Mouse (Mus musculus): Measurements from ENCODE around the gene Dip2b. TPM values are rescaled to one million over a fixed set of nuclear protein-coding genes. Genes with fewer than 3 reads are reported as not detected.

Gene Dip2b
- polyA plus RNA-seq, 1 experiment = 5.4 TPM

DNA sequence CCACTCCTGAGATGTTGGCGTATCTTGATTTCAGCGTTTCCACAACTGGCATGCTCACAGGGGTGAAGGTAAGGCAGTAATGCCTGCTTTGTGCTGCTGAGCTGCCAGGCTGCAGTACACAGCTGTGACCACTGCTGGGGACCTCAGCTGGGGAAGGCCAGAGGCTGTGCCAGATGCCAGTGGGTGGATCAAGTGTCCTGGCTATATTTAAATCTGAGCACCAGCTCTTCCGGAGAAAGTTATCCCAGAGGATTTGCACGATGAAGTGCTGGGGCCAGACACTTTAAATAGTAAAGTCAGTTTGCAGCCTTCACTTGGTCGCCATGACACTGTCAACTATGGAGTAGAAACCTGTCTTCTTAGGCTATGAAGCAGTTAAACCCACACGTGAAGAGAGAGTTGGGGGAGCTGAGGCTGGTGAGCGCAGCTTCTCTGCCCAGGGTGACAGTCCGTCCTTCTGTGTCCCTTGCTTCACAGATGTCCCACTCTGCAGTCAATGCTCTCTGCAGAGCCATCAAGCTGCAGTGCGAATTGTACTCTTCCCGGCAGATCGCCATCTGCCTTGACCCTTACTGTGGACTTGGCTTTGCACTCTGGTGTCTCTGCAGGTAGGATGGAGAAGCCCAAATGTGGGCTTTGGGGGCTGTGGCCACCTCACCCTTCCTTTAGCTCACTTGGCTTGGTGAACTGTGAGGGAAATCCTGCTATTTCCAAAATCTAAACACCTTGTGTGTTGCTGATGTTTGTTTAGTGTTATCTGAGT lies 160.7 kb downstream of the Dip2b start:
- DNase-seq = no peak
- H3K36me3 ChIP-seq (ENCODE audit: control insufficient read depth, insufficient read depth, low read length) = no peaks in the 10 kb centered on the region; the same call in 1 of the 2 replicates

DNA sequence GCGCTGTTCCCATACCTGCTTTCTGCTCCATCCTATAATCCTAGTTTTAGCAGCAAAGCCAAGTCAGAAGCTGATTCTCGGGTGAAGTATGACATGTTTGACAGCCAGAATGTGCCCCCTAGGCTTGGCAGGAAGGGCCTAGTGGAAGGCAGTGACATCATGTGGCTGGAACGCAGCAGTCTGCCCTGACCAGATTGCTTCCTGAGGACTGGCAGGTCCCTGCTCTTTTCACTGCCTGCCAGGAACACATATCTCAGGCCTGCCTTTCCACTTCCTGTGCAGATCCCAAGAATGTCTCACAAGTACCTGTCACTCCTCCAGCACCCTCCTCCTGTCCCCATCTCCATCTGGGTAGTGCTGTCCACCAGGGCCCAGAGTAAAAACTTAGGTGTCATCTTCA lies 161.3 kb downstream of the Dip2b start:
- Histone ChIP-seq H3K27me3 (replicated peaks; ENCODE audit: control insufficient read depth, insufficient read depth, low read length) (no peaks in the 10 kb centered on the region), H3K36me3 (ENCODE audit: control insufficient read depth, insufficient read depth, low read length) (no peaks in the 10 kb centered on the region; the same call in 1 of the 2 replicates), H3K4me3 (ENCODE audit: insufficient read depth, low read depth, low read length) (no peak overlapping the region), H3K27ac (ENCODE audit: insufficient read depth, low read depth, low read length) (no peak overlapping the region), H3K4me1 (ENCODE audit: control insufficient read depth, insufficient read depth, low read length) (peaks cover 1% of the 10 kb centered on the region; the same call in 1 of the 2 replicates)
- no peak for TF ChIP-seq POLR2A (IDR thresholded peaks at IDR 0.05; ENCODE audit: low read depth, low read length)
- no peak for TF ChIP-seq CTCF (conservative IDR thresholded peaks at IDR 0.05; ENCODE audit: insufficient read depth, insufficient read length, low read depth, low read length)
- 64% methylated on average over 3 of the region's 3 CpGs for WGBS
- DNase-seq = peak; percentile 57

More for the DNA sequence above, 160.7 kb downstream of the Dip2b start:
- TF ChIP-seq CTCF (conservative IDR thresholded peaks at IDR 0.05; ENCODE audit: insufficient read depth, insufficient read length, low read depth, low read length) = no peak
- no peak for TF ChIP-seq POLR2A (IDR thresholded peaks at IDR 0.05; ENCODE audit: low read depth, low read length)
- Histone ChIP-seq H3K4me1 (ENCODE audit: control insufficient read depth, insufficient read depth, low read length) (no peaks in the 10 kb centered on the region), H3K27ac (ENCODE audit: insufficient read depth, low read depth, low read length) (no peak overlapping the region), H3K4me3 (ENCODE audit: insufficient read depth, low read depth, low read length) (no peak overlapping the region), H3K27me3 (replicated peaks; ENCODE audit: control insufficient read depth, insufficient read depth, low read length) (no peaks in the 10 kb centered on the region)
- WGBS = 72% methylated on average over 11 of the region's 11 CpGs

DNA sequence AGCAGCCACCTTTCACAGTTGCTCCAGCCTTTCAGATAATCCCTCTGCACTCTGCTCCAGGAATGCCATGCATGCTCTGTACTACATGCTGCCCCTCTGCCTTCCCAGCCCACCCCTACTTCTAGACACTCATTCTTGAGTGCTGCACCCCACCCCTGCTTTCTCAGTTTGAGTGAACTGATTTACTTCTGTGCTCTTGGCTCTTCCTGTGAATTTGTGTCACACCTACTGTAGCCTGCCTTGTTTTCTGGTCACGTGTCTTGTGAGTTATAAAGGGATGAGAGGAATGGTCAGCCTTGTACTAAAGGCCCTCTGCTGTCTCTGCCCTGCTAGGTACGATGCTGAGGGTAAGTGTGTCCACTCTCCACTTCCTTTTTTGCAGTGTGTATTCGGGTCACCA lies 163.3 kb downstream of the Dip2b start:
- no peak for TF ChIP-seq CTCF (conservative IDR thresholded peaks at IDR 0.05; ENCODE audit: insufficient read depth, insufficient read length, low read depth, low read length)
- no peak for TF ChIP-seq POLR2A (IDR thresholded peaks at IDR 0.05; ENCODE audit: low read depth, low read length)
- Histone ChIP-seq H3K4me1 (ENCODE audit: control insufficient read depth, insufficient read depth, low read length) (peaks cover 3% of the 10 kb centered on the region; the same call in 1 of the 2 replicates), H3K4me3 (ENCODE audit: insufficient read depth, low read depth, low read length) (no peak overlapping the region), H3K27me3 (replicated peaks; ENCODE audit: control insufficient read depth, insufficient read depth, low read length) (no peaks in the 10 kb centered on the region), H3K27ac (ENCODE audit: insufficient read depth, low read depth, low read length) (no peak overlapping the region), H3K36me3 (ENCODE audit: control insufficient read depth, insufficient read depth, low read length) (no peaks in the 10 kb centered on the region; the same call in 1 of the 2 replicates)
- 90% methylated on average over 3 of the region's 3 CpGs for WGBS
- no peak for DNase-seq

- no peak for DNase-seq
- 82% methylated on average over 4 of the region's 4 CpGs for WGBS
These were observed 164.1 kb downstream of the Dip2b start for GRCm38 (mm10) chr15:100202431-100203015.

DNA sequence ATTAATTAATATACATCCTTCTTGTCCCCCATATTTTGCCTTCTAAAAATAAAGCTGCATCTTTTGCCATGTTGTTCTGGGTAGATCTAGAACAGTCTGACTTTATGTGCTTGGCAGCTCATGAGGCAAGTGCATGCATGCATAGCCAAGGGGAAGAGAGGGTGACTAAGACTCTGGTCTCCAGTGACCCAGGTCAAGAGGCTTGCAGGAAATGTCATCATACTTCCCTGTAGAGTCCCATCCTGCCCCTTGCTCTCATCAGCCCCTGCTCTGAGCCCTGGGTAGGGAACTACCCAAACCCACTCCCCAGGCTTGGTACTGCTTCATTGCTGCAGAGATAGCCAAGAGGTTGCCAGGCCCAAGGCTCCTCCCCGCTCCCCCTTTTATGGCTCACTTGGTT lies 166.1 kb downstream of the Dip2b start:
- TF ChIP-seq POLR2A (IDR thresholded peaks at IDR 0.05; ENCODE audit: low read depth, low read length) (no peak), CTCF (conservative IDR thresholded peaks at IDR 0.05; ENCODE audit: insufficient read depth, insufficient read length, low read depth, low read length) (no peak)
- 89% methylated on average over 1 of the region's 1 CpGs for WGBS
- Histone ChIP-seq H3K27me3 (replicated peaks; ENCODE audit: control insufficient read depth, insufficient read depth, low read length) (no peaks in the 10 kb centered on the region), H3K4me3 (ENCODE audit: insufficient read depth, low read depth, low read length) (no peak overlapping the region), H3K36me3 (ENCODE audit: control insufficient read depth, insufficient read depth, low read length) (no peaks in the 10 kb centered on the region; the same call in none of the 2 replicates), H3K27ac (ENCODE audit: insufficient read depth, low read depth, low read length) (peak overlapping the region; percentile 74; the same call in 1 of the 2 replicates), H3K4me1 (ENCODE audit: control insufficient read depth, insufficient read depth, low read length) (peaks cover 3% of the 10 kb centered on the region; the same call in 1 of the 2 replicates)
- peak; percentile 31 for DNase-seq

More at GRCm38 (mm10) chr15:100202431-100203015, 164.1 kb downstream of the Dip2b start:
- Histone ChIP-seq H3K27ac (ENCODE audit: insufficient read depth, low read depth, low read length) (no peak overlapping the region), H3K36me3 (ENCODE audit: control insufficient read depth, insufficient read depth, low read length) (no peaks in the 10 kb centered on the region; the same call in 1 of the 2 replicates), H3K27me3 (replicated peaks; ENCODE audit: control insufficient read depth, insufficient read depth, low read length) (no peaks in the 10 kb centered on the region), H3K4me3 (ENCODE audit: insufficient read depth, low read depth, low read length) (no peak overlapping the region), H3K4me1 (ENCODE audit: control insufficient read depth, insufficient read depth, low read length) (peaks cover 3% of the 10 kb centered on the region; the same call in 1 of the 2 replicates)
- no peak for TF ChIP-seq CTCF (conservative IDR thresholded peaks at IDR 0.05; ENCODE audit: insufficient read depth, insufficient read length, low read depth, low read length)
- no peak for TF ChIP-seq POLR2A (IDR thresholded peaks at IDR 0.05; ENCODE audit: low read depth, low read length)

- TF ChIP-seq CTCF (conservative IDR thresholded peaks at IDR 0.05; ENCODE audit: insufficient read depth, insufficient read length, low read depth, low read length) (no peak), POLR2A (IDR thresholded peaks at IDR 0.05; ENCODE audit: low read depth, low read length) (no peak)
- H3K27me3 ChIP-seq (replicated peaks; ENCODE audit: control insufficient read depth, insufficient read depth, low read length) = no peaks in the 10 kb centered on the region
- no peaks in the 10 kb centered on the region; the same call in 1 of the 2 replicates for H3K36me3 ChIP-seq (ENCODE audit: control insufficient read depth, insufficient read depth, low read length)
- no peak overlapping the region for H3K4me3 ChIP-seq (ENCODE audit: insufficient read depth, low read depth, low read length)
- DNase-seq = no peak
- H3K27ac ChIP-seq (ENCODE audit: insufficient read depth, low read depth, low read length) = no peak overlapping the region
- H3K4me1 ChIP-seq (ENCODE audit: control insufficient read depth, insufficient read depth, low read length) = no peaks in the 10 kb centered on the region
- over 99% methylated on average over 3 of the region's 3 CpGs for WGBS
These were observed 171.5 kb downstream of the Dip2b start for GRCm38 (mm10) chr15:100210013-100210412.

- WGBS = 76% methylated on average over 2 of the region's 2 CpGs
- Histone ChIP-seq H3K4me3 (ENCODE audit: insufficient read depth, low read depth, low read length) (no peak overlapping the region), H3K4me1 (ENCODE audit: control insufficient read depth, insufficient read depth, low read length) (no peaks in the 10 kb centered on the region), H3K27me3 (replicated peaks; ENCODE audit: control insufficient read depth, insufficient read depth, low read length) (no peaks in the 10 kb centered on the region), H3K27ac (ENCODE audit: insufficient read depth, low read depth, low read length) (no peak overlapping the region), H3K36me3 (ENCODE audit: control insufficient read depth, insufficient read depth, low read length) (no peaks in the 10 kb centered on the region; the same call in 1 of the 2 replicates)
- TF ChIP-seq POLR2A (IDR thresholded peaks at IDR 0.05; ENCODE audit: low read depth, low read length) (no peak), CTCF (conservative IDR thresholded peaks at IDR 0.05; ENCODE audit: insufficient read depth, insufficient read length, low read depth, low read length) (no peak)
- DNase-seq = no peak
These were observed 174.9 kb downstream of the Dip2b start for GRCm38 (mm10) chr15:100213339-100213738.
